8 mouse cellular contexts compared by ENCODE assay signal in genomic region chr6:54992734-54993260, GRCm38 (mm10). TPM values are rescaled to one million over a fixed set of nuclear protein-coding genes. Genes with fewer than 3 reads are reported as not detected.
DNase-seq lines count a peak whose midpoint lies in the region; ATAC-seq lines count a peak whose summit lies in the region.

Gene Ggct (minus strand): TSS chr6:54992950.

- no peaks in the 10 kb centered on the region for H3K36me3 ChIP-seq in heart, embryonic 14.5 days (ENCODE audit: control insufficient read depth, insufficient read depth, low read length)
- H3K36me3 ChIP-seq in liver, embryonic 13.5 days: no peaks in the 10 kb centered on the region
- H3K36me3 ChIP-seq in stomach, embryonic 16.5 days (ENCODE audit: control insufficient read depth, insufficient read depth, low read length): no peaks in the 10 kb centered on the region

- peak within 1 kb of the TSS; percentile 54 to 62 for H3K4me3 ChIP-seq in heart, embryonic 14.5 days (ENCODE audit: control insufficient read depth in 1 of 2, insufficient read depth in 1 of 2, low read depth in 1 of 2, low read length in 2 of 2)
- peak within 1 kb of the TSS; percentile 66 for H3K4me3 ChIP-seq in liver, embryonic 13.5 days (replicated peaks)
- peak within 1 kb of the TSS; percentile 54 for H3K4me3 ChIP-seq in stomach, embryonic 16.5 days (replicated peaks; ENCODE audit: low read length)

- H3K27ac ChIP-seq in heart, embryonic 14.5 days (replicated peaks in 1 of 2; ENCODE audit: control insufficient read depth in 1 of 2, insufficient read depth in 1 of 2, low read depth in 2 of 2, low read length in 2 of 2): peak within 1 kb of the TSS; percentile 38 to 45; a peak in 2 of 4 replicates
- no peak within 1 kb of the TSS for H3K27ac ChIP-seq in liver, embryonic 13.5 days
- H3K27ac ChIP-seq in stomach, embryonic 16.5 days (ENCODE audit: low read length): peak within 1 kb of the TSS; percentile 41; the same call in 1 of the 2 replicates

- ATAC-seq in CD4-positive, CD25-positive, alpha-beta regulatory T cell, adult 4 months: peak; percentile 99
- ATAC-seq in heart, embryonic 14.5 days (ENCODE audit: insufficient number of reproducible peaks, insufficient read depth, low FRiP score, low read depth): peak; percentile 100
- peak; percentile 100 for ATAC-seq in liver, embryonic 13.5 days (ENCODE audit: low read depth)
- peak; percentile 100 for ATAC-seq in stomach, embryonic 16.5 days (ENCODE audit: insufficient read depth, low FRiP score)

- peak within 1 kb of the TSS; percentile 92 for H3K4me2 ChIP-seq in heart, embryonic 14.5 days (ENCODE audit: low read length)
- peak within 1 kb of the TSS; percentile 93 for H3K4me2 ChIP-seq in liver, embryonic 13.5 days
- peak within 1 kb of the TSS; percentile 92 for H3K4me2 ChIP-seq in stomach, embryonic 16.5 days (ENCODE audit: low read depth, low read length)

- H3K9me3 ChIP-seq in heart, embryonic 14.5 days (ENCODE audit: control insufficient read depth, low read length): no peaks in the 10 kb centered on the region
- H3K9me3 ChIP-seq in liver, embryonic 13.5 days (replicated peaks): no peaks in the 10 kb centered on the region
- no peaks in the 10 kb centered on the region for H3K9me3 ChIP-seq in stomach, embryonic 16.5 days (replicated peaks; ENCODE audit: control insufficient read depth, low read length)

- WGBS in heart, embryonic 14.5 days: under 1% methylated on average over 41 of the region's 41 CpGs
- under 1% methylated on average over 41 of the region's 41 CpGs for WGBS in liver, embryonic 13.5 days (ENCODE audit: insufficient replicate concordance)
- under 1% methylated on average over 41 of the region's 41 CpGs for WGBS in stomach, embryonic 16.5 days

- 0 out of 4 replicates have a peak, but pooled peaks cover 0 to 4% of the 10 kb centered on the region in 2 experiments for H3K4me1 ChIP-seq in heart, embryonic 14.5 days (ENCODE audit: control insufficient read depth in 2 of 2, insufficient read depth in 2 of 2, low read length in 2 of 2)
- H3K4me1 ChIP-seq in liver, embryonic 13.5 days (replicated peaks): peaks cover 21% of the 10 kb centered on the region
- H3K4me1 ChIP-seq in stomach, embryonic 16.5 days (ENCODE audit: control insufficient read depth, insufficient read depth, low read length): peaks cover 7% of the 10 kb centered on the region

- peak; percentile 81 for DNase-seq in c-Kit-negative CD71-positive TER-119-positive erythroid progenitor cells, embryonic 14.5 days (ENCODE audit: low read depth, low spot score)
- DNase-seq in fibroblast of lung, adult 2 months (ENCODE audit: low read depth): peak; percentile 97
- DNase-seq in kidney, postnatal 14 days: peak; percentile 98
- DNase-seq in liver, embryonic 13.5 days: peak; percentile 89
- DNase-seq in neural tube, embryonic 10.5 days (ENCODE audit: extremely low spot score, low spot score): peak; percentile 92

- H3K27me3 ChIP-seq in heart, embryonic 14.5 days (ENCODE audit: control insufficient read depth, insufficient read depth, low read length): no peaks in the 10 kb centered on the region
- no peaks in the 10 kb centered on the region for H3K27me3 ChIP-seq in liver, embryonic 13.5 days
- H3K27me3 ChIP-seq in stomach, embryonic 16.5 days (ENCODE audit: control insufficient read depth, insufficient read depth, low read length): no peaks in the 10 kb centered on the region

- H3K9ac ChIP-seq in heart, embryonic 14.5 days (ENCODE audit: low read length): peak within 1 kb of the TSS; percentile 70
- H3K9ac ChIP-seq in liver, embryonic 13.5 days: peak within 1 kb of the TSS; percentile 68
- peak within 1 kb of the TSS; percentile 64 for H3K9ac ChIP-seq in stomach, embryonic 16.5 days (ENCODE audit: low read length)

RNA-seq across cellular contexts. Expression of gene Ggct, which starts in this region (rescaled TPM):
- polyA plus RNA-seq in CD4-positive, CD25-positive, alpha-beta regulatory T cell, adult 4 months (2017; shearing (Covaris generic)): 10 to 100 TPM; 19.8 to 34.0 TPM
- 6.6 and 6.8 TPM in 2 replicates for polyA plus RNA-seq in heart, embryonic 14.5 days (2014; fragmentation: Nextera tagmentation; extraction: Ambion mirVana)
- 7.3 and 8.2 TPM in 2 replicates for polyA plus RNA-seq in liver, embryonic 13.5 days (2015; fragmentation: Nextera tagmentation; extraction: Ambion mirVana)
- 8.7 and 10.8 TPM in 2 replicates for polyA plus RNA-seq in stomach, embryonic 16.5 days (2015; fragmentation: Nextera tagmentation; extraction: Ambion mirVana)
